Mouse (Mus musculus) megakaryocyte, embryonic 14.5 days (primary cell): ENCODE data around the gene Dennd5b. TPM values are rescaled to one million over a fixed set of nuclear protein-coding genes. Genes with fewer than 3 reads are reported as not detected.
"Not testable (repeated sequence)": the region's sequence is repeated elsewhere in the genome, so short reads cannot be mapped to it uniquely, and the experiment has no call there.

Experiments
- H3K27me3 ChIP-seq: replicated peaks from 2 replicates; pipeline ENCODE3; 2012; ENCODE audit warnings: inconsistent platforms
- H3K36me3 ChIP-seq: replicated peaks from 2 replicates; pipeline ENCODE3; 2012; ENCODE audit warnings: low read length, inconsistent platforms, mixed read lengths
- H3K4me1 ChIP-seq: 2 replicates; pipeline ENCODE4 v1.6.1; 2012; ENCODE audit warnings: inconsistent platforms
- H3K4me3 ChIP-seq: replicated peaks from 2 replicates; pipeline ENCODE3; 2012; ENCODE audit warnings: moderate library complexity, mild to moderate bottlenecking, inconsistent platforms
- H3K9me3 ChIP-seq: 2 replicates; pipeline ENCODE4 v1.6.1; 2012; ENCODE audit warnings: inconsistent platforms
- FLI1 ChIP-seq: IDR thresholded peaks from 2 replicates; pipeline ENCODE4 v1.6.1; 2012; ENCODE audit warnings: low read length, inconsistent platforms, mixed read lengths
- GATA1 ChIP-seq: IDR thresholded peaks from 3 replicates; pipeline ENCODE4 v1.6.1; 2012; ENCODE audit warnings: mixed read lengths, low read length, inconsistent platforms, borderline replicate concordance
- polyA plus RNA-seq: library from polyadenylated mRNA; stranded (reverse); fragments of >175 nt; gene quantifications from 2 replicates; pipeline ENCODE4 v1.2.3, GENCODE M21; 2012; ENCODE audit warnings: low replicate concordance; ENCODE audit not compliant: insufficient read depth

Dennd5b gene
- polyA plus RNA-seq, 1 experiment, result 0.07 TPM

DNA sequence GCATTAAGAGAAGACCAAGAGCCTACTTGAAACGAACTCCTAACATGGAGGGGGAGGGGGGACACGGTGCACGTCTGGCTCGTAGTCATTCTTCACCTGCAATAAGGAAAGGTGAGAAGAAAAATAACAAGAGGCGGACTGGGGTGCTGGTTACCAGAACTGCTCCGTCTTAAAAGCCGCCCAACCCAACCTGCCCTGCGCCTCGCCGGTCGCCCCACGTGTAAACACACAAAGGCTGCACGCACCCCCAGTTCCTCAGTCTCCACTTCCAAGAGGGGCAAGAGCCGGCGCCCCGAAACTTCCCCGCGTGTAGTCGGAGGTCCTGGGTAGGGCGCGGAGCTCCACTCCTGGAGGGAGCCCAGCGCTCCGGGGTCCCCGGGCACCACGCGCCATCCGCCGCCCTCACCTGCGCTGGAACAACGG lies 157.1 kb downstream of the Dennd5b start:
- no peaks in the 10 kb centered on the region for H3K36me3 ChIP-seq
- H3K4me1 ChIP-seq, result peaks cover 31% of the 10 kb centered on the region
- no peaks in the 10 kb centered on the region for H3K27me3 ChIP-seq
- no peak for TF ChIP-seq GATA1
- no peak for TF ChIP-seq FLI1
- H3K9me3 ChIP-seq, result no peaks in the 10 kb centered on the region
- peak overlapping the region; percentile 96 for H3K4me3 ChIP-seq

DNA sequence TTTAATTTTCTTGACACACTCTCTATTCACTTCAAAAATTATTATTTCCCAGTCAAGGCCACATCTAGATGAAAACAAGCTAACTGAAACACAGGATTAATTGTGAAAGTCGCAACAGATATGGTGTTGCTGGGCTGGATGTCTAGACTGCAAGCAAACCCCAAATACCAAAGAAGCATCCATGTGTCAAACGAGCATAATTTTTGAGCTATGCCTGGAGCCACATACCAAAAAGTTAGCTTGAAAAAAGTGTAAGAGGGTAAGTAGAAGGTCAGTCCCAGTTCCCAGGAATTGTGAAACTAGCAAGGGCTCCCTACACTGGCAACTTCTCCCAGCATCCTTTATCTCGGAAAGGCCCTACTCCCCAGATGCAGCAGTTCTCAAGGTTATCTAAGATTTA lies 157.8 kb downstream of the Dennd5b start:
- Histone ChIP-seq H3K4me3 (peak overlapping the region; percentile 80), H3K9me3 (no peaks in the 10 kb centered on the region), H3K4me1 (peaks cover 31% of the 10 kb centered on the region), H3K36me3 (no peaks in the 10 kb centered on the region), H3K27me3 (no peaks in the 10 kb centered on the region)
- TF ChIP-seq GATA1, result no peak

- H3K9me3 ChIP-seq, result no peaks in the 10 kb centered on the region
- peaks cover 36% of the 10 kb centered on the region for H3K4me1 ChIP-seq
- no peak overlapping the region for H3K4me3 ChIP-seq
- peaks cover 6% of the 10 kb centered on the region for H3K36me3 ChIP-seq
- H3K27me3 ChIP-seq, result no peaks in the 10 kb centered on the region
- TF ChIP-seq FLI1 (no peak), GATA1 (no peak)
Measured at GRCm38 (mm10) chr6:148942406-148942805, 159.1 kb downstream of the Dennd5b start.

- H3K4me1 ChIP-seq, result peaks cover 31% of the 10 kb centered on the region
Measured at GRCm38 (mm10) chr6:148941880-148942279, 159.6 kb downstream of the Dennd5b start.

DNA sequence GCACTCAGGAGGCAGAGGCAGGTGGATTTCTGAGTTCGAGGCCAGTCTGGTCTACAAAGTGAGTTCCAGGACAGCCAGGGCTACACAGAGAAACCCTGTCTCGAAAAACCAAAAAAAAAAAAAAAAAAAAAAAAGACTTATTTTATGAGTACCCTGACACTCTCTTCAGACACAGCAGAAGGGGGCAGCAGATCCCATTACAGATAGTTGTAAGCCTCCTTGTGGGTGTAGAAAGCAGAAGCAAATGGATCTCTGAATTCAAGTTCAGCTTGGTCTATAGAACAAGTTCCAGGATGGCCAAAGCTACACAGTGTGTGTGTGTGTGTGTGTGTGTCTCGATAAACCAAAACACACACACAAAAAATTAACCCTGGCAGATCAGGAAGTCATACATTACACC lies 161.1 kb downstream of the Dennd5b start:
- not testable (repeated sequence) for H3K27me3 ChIP-seq, H3K36me3 ChIP-seq, H3K9me3 ChIP-seq, H3K4me3 ChIP-seq
- peaks cover 33% of the 10 kb centered on the region for H3K4me1 ChIP-seq

More at GRCm38 (mm10) chr6:148941880-148942279, 159.6 kb downstream of the Dennd5b start:
- no peaks in the 10 kb centered on the region for H3K9me3 ChIP-seq
- TF ChIP-seq GATA1, result no peak
- TF ChIP-seq FLI1, result no peak
- H3K27me3 ChIP-seq, result no peaks in the 10 kb centered on the region
- H3K4me3 ChIP-seq, result peak overlapping the region; percentile 4
- H3K36me3 ChIP-seq, result peaks cover 6% of the 10 kb centered on the region

Other genes starting within 250 kb of the Dennd5b start
- 0.63 TPM in 1 of 2 replicates, not detected in the other for gene Caprin2, start 205.4 kb downstream of the Dennd5b start, polyA plus RNA-seq
- gene Sinhcaf, start 155.2 kb downstream of the Dennd5b start, polyA plus RNA-seq, result 5.2 and 13.1 TPM in 2 replicates
- not detected in 2 replicates for gene Gm10203, start 28.5 kb upstream of the Dennd5b start, polyA plus RNA-seq
- 0.64 TPM in 1 of 2 replicates, not detected in the other for gene Etfbkmt, start 38.2 kb upstream of the Dennd5b start, polyA plus RNA-seq
- gene Amn1, start 87.0 kb upstream of the Dennd5b start, polyA plus RNA-seq, result 1.6 TPM in 1 of 2 replicates, not detected in the other
- gene Resf1, start 207.7 kb upstream of the Dennd5b start, polyA plus RNA-seq, result 0.39 and 3.8 TPM in 2 replicates